Mouse (Mus musculus): ENCODE results near the gene Lix1l.

- TF ChIP-seq POLR2A (IDR thresholded peaks at IDR 0.05; ENCODE audit: borderline replicate concordance, extremely low read depth, insufficient read depth, insufficient read length, poor library complexity, severe bottlenecking) (no peak), CTCF (IDR thresholded peaks at IDR 0.05; ENCODE audit: borderline replicate concordance, extremely low read depth, insufficient read depth, insufficient read length) (peak; percentile 61; the same call in 1 of the 2 replicates)
Observed at GRCm38 (mm10) chr3:96639219-96639618, 38.3 kb downstream of the Lix1l start.
